Mouse (Mus musculus) liver, adult (tissue): ENCODE data around the gene Plpp3.

ENCODE experiments used
- GATA4 ChIP-seq: IDR thresholded peaks from 2 replicates; pipeline ENCODE4 v1.6.1; 2014; ENCODE audit warnings: mild to moderate bottlenecking, low read length; ENCODE audit not compliant: insufficient replicate concordance

Gene Plpp3

DNA sequence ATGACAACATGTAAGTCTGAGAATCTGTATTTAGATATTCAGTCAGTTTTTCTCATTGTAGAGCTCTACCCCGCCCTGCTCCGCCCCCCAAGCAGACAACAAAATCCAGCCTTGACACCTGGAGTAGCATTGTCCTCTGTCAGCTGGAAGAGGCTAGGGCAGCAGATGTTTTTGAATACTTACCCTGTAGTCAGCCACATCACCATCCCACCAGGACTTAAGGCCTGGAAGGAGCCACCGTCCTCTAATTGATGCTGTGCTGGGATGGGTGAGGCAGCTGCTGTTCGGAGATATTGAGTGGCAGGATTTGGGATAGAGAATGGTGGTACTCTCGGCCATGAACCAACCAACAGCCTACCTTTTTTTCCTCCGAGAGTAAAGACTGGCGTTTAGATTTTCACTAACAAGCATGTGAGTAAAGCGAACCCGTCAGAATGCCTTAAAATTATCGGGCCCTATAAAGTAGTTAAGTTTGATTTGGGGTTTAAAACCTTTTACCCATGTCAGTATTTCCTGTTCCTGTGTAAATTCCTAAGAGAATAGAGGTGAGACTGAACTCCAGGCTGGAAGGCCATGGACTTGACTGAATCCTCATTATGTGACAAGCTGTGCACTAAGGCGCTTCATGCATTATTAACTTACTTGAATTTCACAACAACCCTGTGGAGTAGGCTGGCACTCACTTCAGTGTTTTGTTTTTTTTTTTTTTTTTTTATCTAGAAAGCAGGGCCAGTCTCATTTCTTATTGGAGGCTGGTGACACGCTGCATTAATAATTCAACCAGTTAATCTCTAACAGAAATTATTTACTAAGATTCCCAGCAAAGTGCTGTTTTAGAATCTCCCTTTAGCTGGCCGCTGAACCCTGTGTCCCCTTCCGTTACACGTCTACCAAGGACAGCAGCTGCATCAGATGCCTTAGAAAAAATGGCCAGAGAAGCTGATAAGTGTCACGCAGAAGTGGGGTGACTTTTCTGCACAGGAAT, 13.0 kb downstream of the Plpp3 start:
- TF ChIP-seq GATA4, result no peak

DNA sequence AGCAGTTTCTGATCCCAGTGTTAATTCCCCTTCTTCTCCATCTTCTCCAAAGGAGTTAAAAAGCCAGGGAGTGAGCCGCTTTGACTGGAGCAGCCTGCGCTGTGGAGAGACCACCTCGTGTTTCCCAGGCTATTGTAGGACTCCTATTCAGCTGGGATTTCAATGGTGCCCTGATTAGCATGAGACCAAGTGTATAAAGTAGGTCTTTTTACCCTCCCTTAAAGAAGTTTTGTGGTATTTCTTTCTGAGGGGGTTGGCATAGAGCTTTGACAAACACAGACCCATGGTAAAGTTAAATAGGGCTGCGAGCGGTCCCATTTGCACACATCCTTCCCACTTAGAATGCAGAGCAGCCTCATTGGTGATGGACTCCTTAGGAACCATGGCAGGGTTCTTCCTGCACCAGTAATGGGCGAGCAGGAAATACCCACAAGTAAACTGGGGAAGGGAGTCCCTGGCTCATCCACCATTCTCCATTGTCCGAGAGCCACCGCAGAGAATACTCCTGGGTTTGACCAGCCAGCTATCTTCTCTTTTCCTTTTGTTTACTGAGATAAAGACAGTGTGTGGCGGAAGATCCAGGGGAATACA, 13.8 kb downstream of the Plpp3 start:
- TF ChIP-seq GATA4, result no peak

DNA sequence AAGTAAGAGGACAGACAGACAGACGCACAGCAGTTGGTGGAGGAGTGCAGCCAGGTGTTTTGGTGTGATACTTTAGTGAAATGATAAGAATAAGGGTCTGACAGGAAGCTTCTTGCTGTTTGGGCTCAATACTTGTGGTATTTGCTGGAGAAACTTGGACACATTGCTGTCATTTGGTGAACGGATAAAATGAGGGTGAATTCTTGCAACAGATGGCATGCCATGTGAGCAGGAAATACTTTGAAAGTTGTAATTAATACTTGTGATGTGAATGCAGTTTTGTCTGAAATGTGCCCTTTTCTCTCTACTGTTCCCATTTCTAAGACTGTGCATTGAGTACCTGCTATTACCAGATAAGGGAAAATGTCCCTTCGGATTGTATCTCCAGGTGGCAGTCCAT, 14.3 kb downstream of the Plpp3 start:
- TF ChIP-seq GATA4, result no peak

DNA sequence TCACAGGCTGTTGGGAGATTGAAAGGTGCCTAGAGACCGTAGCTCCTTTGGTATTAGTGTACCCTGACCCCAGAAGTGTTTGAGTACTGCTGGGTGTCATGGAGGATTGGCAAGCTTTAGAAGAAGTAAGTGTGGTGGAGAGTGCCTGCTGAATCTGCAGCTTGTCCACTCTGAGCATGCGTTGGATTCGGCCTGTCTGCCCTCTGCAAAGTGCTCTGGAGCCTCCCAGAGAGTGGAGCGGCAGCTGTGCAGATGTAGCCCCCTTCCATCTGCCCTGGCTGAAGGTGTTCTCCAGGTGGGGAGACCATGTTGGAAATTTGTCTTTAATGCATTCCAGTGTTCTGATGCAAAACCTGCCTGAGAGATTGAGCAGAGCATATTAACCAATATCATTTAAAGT, 17.6 kb downstream of the Plpp3 start:
- TF ChIP-seq GATA4, result no peak

DNA sequence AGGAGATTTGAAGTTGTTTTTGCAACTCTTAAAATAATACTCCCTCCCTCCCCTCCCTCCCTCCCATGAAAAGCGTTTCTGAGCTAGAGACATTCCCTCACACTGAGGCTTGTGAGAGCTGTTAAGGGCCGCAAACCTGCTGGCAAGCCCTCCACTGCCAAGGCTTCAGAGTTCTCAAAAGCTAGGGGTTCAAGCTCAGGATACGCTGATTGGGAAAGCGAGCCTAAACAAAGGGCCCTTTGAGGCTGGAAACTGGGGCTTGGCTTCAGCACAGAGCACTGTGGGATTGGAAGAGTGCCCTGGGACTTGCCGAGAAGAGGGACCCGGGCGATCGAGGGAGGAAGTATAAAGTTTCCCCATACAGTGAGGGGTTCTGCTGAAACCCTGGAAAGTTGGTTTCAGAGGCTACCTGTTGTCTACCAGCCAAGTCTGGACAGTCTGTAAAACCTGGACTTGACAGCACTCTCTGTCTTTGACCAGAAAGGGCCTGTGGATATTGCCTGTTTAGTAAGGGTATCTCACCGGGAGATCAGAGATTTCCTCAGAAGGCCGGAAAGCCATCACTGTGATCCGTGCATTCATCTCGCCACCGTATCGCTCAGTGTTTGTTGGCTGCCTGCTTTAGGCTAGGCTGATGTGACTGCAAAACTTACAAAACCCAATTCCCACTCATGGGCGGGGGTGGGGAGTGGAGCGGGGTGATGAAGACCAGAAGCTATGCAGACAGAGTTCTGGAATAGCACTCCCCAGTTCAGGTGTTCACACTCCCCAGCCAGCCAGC, 18.3 kb downstream of the Plpp3 start:
- TF ChIP-seq GATA4, result no peak

- TF ChIP-seq GATA4, result no peak
These were observed 24.0 kb downstream of the Plpp3 start for GRCm38 (mm10) chr4:105181014-105181658.

GRCm38 (mm10) chr4:105181659-105182167, 24.6 kb downstream of the Plpp3 start:
- no peak for TF ChIP-seq GATA4

DNA sequence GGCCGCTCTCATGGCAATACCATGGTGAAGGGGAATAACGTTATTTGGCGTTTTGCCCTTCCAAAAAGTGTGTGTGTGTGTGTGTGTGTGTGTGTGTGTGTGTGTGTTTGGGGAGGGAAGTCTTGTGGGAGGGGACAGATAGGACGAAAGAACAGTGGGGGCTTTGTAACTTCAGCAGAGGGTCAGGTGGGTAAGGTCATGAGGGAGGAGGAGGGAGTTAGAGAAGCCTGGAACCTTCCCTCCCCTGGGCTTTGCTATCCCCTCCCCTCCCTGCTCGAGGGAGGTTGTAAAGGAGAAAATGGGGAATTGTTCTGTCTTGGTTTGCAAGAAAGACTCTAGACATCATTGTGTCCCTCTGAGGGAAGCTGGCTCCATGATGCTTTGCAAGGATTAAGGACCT, 25.1 kb downstream of the Plpp3 start:
- no peak for TF ChIP-seq GATA4

- no peak for TF ChIP-seq GATA4
These were observed 27.3 kb downstream of the Plpp3 start for GRCm38 (mm10) chr4:105184490-105184889.

- TF ChIP-seq GATA4, result no peak
These were observed 27.8 kb downstream of the Plpp3 start for GRCm38 (mm10) chr4:105184924-105185323.

DNA sequence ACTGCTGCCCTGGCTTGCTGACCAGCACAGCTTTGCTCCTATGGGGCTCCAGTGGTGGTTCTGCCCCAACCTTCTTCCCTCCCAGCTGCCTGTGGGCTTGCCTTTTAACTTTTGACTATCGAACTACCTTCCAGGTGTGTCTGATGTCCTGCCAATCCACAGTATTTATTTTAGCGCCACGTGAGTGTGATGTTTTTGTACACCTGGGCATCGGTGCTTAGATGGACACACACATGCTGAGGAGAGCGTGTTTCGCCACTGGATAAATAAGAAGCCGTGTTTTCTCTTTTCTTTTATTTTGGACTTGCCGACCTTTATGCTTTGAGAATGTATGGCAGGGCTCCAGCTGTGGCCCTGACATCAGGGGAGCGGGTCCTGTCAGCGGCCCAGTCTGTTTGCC, 29.5 kb downstream of the Plpp3 start:
- no peak for TF ChIP-seq GATA4

DNA sequence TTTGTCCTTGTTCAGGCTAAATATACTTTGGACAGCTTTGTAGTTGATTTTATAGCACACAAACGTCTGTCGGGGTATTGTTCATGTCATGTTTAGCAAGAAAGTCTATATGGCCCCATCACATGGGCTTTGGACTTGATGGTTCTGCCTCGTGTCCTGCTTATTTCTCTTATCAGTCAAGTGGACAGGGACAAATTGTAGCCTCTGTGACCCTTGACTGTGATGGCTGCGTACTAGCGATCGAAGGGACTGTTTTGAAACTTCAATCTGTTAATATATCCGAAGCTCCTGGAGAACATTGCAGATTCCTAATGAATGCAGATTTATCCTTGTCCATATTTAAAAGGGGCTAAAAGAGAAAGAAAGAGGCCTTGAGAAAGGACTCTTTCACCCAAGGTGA, 30.7 kb downstream of the Plpp3 start:
- peak; percentile 98 for TF ChIP-seq GATA4

GRCm38 (mm10) chr4:105188801-105189200, 31.7 kb downstream of the Plpp3 start:
- TF ChIP-seq GATA4, result no peak

GRCm38 (mm10) chr4:105190826-105191225, 33.7 kb downstream of the Plpp3 start:
- no peak for TF ChIP-seq GATA4

DNA sequence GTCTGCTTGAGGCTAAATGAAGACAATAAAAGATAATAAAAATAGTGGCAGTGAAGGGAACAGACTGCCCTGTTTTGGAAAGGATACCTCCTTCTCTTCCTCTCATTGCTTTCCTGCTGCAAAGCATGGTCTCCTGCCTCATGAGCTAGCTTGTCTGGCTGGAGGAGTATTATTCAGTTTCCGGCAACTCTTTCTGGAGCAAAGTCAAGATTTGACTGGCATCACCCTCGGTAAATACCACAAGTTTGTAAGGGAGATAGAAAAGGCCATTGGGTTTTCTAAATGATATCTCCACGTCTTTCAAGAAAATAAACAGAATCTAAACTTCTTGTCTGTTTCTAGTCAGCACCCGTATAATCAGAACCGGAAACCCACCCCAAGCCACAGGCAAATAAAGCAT, 34.4 kb downstream of the Plpp3 start:
- TF ChIP-seq GATA4, result peak; percentile 42; the same call in 1 of the 2 replicates
